Mouse (Mus musculus) stomach, postnatal 0 days (tissue): ENCODE measurements around the gene Col4a6.

Experiments
- CTCF ChIP-seq: IDR thresholded peaks from 2 replicates; pipeline ENCODE4 v1.5.1; 2016; ENCODE audit warnings: antibody characterized with exemption, low read depth, mild to moderate bottlenecking, moderate library complexity
- EP300 ChIP-seq: optimal IDR thresholded peaks from 2 replicates; pipeline ENCODE3; 2016; ENCODE audit warnings: antibody characterized with exemption

DNA sequence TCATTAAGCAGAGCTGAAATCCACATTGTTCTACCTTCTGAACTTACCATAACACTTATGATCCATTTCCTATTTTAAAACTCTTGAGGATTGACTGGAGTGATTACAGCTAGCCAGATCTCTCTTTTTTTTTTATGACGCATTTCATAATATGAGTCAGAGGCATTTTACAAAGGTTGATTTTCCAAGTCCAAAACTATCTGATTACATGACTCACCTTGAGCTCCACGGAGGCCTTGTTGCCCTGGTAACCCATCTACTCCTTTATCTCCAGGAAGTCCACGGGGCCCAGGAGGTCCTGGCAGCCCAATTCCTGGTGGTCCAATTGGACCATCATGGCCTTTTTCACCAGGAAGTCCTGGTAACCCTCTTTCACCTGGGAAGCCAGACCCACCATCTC lies 274.9 kb downstream of the Col4a6 start:
- TF ChIP-seq EP300 = no peak
- no peak for TF ChIP-seq CTCF
